Mouse (Mus musculus) thymus, postnatal 0 days (tissue): ENCODE results near the gene Snrpa1. TPM values are rescaled to one million over a fixed set of nuclear protein-coding genes. Genes with fewer than 3 reads are reported as not detected.

Source experiments
- DNase-seq: peaks from one replicate; pipeline ENCODE4 v3.0.0-alpha.2; 2015; ENCODE audit warnings: low spot score
- polyA plus RNA-seq: library from polyadenylated mRNA; unstranded; fragments of >200 nt; fragmentation: Nextera tagmentation; extraction: Ambion mirVana; gene quantifications from 2 replicates; pipeline ENCODE4 v1.2.1, GENCODE M21; 2015

Snrpa1 gene
- polyA plus RNA-seq, 1 experiment from 2014 or later = 189 TPM

GRCm38 (mm10) chr7:66079364-66080230 is 20.8 kb downstream of the Snrpa1 start, which contains the start of gene Selenos:
Selenos (plus strand) TSS chr7:66079649.
- peak; percentile 97 for DNase-seq

- no peak for DNase-seq
Observed at GRCm38 (mm10) chr7:66080231-66080613, 21.4 kb downstream of the Snrpa1 start.

DNA sequence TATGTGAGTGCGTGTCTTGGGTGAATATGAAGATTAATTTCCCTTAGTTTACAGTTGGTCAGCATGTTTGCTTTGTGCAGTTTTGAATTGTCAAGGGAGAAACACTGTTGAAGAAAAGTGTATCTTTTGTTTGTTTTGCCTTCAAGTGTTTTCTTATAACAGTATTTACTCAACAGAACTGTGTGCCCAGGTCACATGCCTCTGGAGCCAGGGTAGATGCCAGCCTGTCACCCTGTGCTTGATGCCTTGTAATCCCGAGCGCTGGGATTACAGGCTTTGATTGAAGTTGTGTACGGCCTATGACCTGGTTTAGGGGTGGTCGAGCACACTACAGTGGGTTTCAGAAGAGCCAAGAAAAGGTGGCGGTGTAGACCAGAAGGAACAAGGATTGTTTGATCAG is 25.0 kb downstream of the Snrpa1 start:
- no peak for DNase-seq

GRCm38 (mm10) chr7:66084546-66084945 is 25.7 kb downstream of the Snrpa1 start:
- DNase-seq = no peak

DNA sequence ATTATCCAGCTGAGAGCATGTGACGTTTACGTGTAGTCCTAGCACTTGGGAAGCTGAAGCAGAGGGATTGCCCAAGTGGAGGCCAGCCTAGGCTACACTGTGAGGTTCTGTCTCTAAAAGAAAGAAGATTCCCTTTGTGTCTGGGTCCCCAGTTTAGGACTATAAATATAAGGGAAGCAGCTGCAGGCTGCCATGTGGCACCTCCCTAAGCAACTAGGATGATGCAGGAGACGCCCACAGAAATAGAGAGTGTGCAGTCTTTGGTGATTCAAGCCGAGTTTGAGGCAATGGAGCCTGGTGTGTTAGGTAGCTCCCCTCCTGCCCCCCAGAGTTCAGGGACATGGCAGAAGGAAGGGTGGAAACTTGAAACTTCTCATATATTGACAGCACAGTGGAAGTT is 28.8 kb downstream of the Snrpa1 start:
- no peak for DNase-seq

DNA sequence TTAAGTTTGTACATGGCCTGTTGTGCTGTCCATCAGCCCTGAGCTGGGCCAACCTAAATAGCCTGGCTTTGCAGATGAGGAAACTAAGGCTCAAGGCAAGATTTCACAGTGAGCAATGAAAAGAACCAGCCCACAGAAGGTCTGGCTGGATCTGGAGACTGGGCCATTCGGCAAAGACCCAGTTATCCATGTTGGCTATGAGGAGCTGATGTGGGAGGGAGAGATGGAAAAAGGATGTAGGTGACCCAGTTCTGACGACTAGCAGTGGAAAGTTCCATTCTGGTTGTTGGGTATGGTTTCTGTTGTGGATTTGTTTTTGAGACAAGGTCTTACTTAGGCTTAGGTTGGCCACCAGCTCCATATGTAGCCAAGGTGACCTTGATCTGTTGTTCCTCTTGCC is 29.3 kb downstream of the Snrpa1 start:
- DNase-seq = no peak

DNA sequence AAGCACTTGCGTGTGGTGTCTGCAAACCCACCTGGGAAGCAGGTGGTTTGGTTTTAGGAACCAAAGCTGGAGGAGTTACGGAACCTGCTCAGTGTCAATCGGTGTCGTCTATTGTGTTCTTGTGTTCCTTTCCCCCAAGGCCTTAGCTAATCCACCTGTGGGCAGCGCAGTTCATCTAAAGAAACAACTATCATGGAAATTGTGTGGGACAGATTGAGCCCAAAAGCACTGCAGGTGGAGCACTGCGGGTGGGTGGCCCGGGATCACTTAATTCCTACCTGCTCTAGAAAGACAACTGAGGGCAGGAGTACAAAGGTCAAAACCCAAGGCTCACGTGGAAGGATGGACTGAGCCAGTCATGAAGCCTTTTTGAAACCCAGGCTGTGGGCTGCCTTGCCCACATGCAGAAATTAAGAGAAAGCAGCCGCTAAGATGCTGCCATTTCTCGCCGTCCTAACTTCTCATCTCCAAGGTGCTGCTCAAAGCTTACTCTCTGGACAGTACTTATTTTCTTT is 31.9 kb downstream of the Snrpa1 start:
- no peak for DNase-seq

- no peak for DNase-seq
Observed at GRCm38 (mm10) chr7:66091553-66091952, 32.8 kb downstream of the Snrpa1 start.

GRCm38 (mm10) chr7:66092656-66093055 is 33.9 kb downstream of the Snrpa1 start:
- DNase-seq = no peak

GRCm38 (mm10) chr7:66094141-66094540 is 35.3 kb downstream of the Snrpa1 start:
- no peak for DNase-seq

- DNase-seq = no peak
Observed at GRCm38 (mm10) chr7:66098803-66099202, 40.0 kb downstream of the Snrpa1 start.

GRCm38 (mm10) chr7:66101866-66102265 is 43.1 kb downstream of the Snrpa1 start:
- DNase-seq = peak; percentile 66

- DNase-seq = no peak
Observed at GRCm38 (mm10) chr7:66104531-66104930, 45.7 kb downstream of the Snrpa1 start.

GRCm38 (mm10) chr7:66105771-66106170 is 47.0 kb downstream of the Snrpa1 start:
- DNase-seq = no peak

DNA sequence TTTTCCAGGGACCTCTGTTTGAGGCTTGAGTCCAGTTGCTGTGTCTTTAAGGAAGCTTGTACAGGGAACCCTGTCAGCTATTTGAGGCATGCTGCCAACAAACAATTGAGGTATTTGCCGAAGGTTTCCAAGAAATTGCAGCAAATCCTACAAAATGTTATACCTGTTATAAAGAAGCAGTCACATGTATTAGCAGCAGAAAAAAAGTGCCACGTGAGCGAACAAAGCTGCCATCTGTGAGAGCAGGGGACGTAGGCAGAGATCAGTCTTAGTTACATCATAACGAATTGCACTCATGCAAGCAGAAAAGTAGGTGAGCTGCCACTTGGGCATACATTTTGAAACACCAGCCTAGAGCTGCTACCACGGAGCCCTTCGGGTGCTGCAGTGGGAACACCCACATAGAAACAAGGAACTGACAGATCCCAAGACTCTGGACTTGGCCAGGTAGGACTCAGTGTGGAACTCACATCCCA is 47.8 kb downstream of the Snrpa1 start:
- DNase-seq = no peak

DNA sequence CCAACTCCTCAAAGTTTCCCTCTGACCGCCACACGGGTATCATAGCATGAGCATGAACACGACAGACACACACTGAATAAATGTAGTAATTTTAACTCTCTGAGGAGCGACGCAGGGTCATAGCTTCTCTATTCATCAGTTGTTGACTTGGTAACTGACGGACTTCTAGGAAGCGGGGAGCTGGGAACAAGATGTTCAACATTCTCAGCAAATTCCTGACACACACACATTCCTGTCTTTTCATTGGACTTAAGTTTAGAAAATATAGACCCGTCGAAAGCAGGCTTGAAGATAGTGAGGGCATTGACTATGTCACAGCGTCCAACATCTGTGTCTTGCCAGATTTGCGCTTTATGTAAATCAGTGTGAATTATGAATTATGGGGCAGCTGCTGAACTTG is 48.4 kb downstream of the Snrpa1 start:
- no peak for DNase-seq

GRCm38 (mm10) chr7:66107930-66108329 is 49.1 kb downstream of the Snrpa1 start:
- peak; percentile 21 for DNase-seq

GRCm38 (mm10) chr7:66108961-66109854 is 50.4 kb downstream of the Snrpa1 start, which contains the start of gene Chsy1:
Chsy1 (plus strand) TSS chr7:66109515.
- DNase-seq = peak; percentile 93

GRCm38 (mm10) chr7:66109855-66110635 is 51.2 kb downstream of the Snrpa1 start:
- peak; percentile 60 for DNase-seq

- DNase-seq = peak; percentile 28
Observed at GRCm38 (mm10) chr7:66110636-66111112, 51.9 kb downstream of the Snrpa1 start.

GRCm38 (mm10) chr7:66111211-66111610 is 52.4 kb downstream of the Snrpa1 start:
- no peak for DNase-seq
